Mouse (Mus musculus) kidney, adult 8-10 months (tissue): Measurements from ENCODE around the gene Cox7b.
"Not testable (repeated sequence)": the region's sequence is repeated elsewhere in the genome, so short reads cannot be mapped to it uniquely, and the experiment has no call there.

Experiments used
- DNase-seq, 2 experiments: peaks; one replicate each; pipeline ENCODE4 v3.0.0; 2022

Cox7b gene

DNA sequence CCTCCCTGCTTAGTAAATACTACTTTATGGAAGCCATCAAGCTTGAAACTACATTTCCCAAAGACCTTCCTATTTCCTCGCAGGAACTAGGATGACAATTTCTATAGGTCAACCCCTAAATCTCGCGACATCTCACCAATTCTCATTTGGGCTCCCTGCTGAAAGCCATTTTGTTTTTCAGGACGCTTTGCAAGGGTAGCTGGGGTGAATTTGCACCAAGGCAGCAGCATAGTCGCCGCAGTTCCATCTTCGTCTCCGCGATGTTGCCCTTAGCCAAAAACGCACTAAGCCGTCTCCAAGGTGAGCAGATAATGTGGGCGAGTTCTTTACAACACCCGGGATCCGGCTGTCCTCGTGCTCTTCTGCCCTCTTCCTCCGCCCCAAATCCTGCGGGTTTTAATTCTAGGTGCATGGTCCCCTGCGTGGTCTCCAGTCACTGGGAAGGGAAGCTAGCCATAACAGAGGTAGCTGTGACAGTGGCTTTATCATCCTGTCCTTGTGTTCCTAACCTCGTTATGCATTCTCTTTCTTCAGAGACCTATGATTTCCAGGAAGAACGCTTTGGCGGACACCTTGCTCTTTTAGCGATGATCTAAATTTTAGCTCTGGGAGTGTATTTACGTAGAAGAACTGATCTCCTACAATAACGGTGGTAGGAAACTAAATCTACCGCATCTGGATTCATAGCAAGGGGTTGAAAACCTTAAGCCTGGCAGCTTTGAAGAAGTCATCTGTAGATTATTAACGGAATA lies at the start of gene Cox7b:
TSS of gene Cox7b (plus strand) at position 130 of the 752 bp plus-strand sequence.
- DNase-seq = peak; percentile 77 to 85

GRCm38 (mm10) chrX:106001605-106002004 lies 13.9 kb upstream of the Cox7b start:
- no peak for DNase-seq

- no peak for DNase-seq
These were observed 4.7 kb upstream of the Cox7b start for GRCm38 (mm10) chrX:106010762-106011161.

- DNase-seq = peak; percentile 87 to 89
These were observed 3.9 kb upstream of the Cox7b start, which contains the start of gene Magt1 for GRCm38 (mm10) chrX:106011465-106012159. TSS of gene Magt1 (minus strand) at chrX:106011906.

DNA sequence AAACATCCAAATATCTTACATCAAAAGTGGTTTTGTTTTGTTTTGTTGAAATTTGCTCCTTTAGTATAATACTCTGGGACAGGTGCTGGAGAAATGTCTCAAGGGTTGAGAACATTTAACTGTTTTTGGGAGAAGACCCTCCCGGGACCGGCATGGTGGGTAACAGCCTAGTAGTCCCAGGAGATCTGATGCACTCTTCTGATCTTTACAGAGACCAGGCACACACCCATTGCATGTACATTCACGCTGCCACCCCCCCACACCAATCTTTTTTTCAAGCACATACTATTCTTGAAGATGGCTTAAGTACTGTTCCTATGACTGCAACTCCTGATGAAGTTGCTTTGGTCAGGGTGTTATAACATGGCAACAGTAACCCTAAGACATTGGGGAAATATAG lies 2.9 kb upstream of the Cox7b start:
- DNase-seq = no peak

DNA sequence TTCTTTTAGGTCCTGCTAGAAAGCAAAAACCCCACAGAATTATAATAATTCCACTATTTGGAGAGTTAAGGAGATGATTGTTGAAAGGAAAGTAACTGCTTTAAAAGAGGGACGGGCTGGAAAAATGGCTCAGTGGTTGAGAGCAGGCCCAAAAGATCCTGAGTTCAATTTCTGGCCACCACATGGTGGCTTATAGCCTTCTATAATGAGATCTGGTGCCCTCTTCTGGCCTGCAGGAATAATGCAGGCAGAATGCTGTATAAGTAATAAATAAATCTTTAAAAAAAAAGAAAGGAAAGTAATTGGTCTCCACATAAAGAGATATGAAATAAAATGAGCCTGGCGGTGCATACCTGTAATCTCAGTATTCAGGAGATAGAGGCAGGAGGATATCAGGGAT lies 2.3 kb upstream of the Cox7b start:
- DNase-seq = peak; percentile 35 to 58

DNA sequence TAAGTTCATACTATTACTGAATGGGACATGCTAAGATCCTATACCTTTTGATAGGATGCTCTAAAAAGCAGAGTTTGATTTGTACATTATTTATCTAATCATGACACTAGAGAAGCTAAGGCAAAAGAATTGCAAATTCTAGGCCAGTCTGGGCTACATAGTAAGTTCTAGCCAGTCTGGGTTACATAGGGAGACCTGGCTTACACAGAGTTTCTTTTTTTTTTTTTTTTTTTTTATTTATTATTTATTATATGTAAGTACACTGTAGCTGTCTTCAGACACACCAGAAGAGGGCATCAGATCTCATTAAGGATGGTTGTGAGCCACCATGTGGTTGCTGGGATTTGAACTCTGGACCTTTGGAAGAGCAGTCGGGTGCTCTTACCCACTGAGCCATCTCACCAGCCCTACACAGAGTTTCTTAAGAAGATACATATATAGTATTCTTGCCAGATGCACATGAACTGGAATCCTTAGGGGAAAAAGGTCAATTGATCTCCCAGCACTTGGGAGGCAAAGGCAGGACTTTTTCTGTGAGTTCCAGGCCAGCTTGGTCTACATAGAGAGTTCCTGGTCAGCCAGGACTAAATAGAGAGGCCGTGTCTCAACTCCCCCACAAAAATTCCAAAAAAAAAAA lies 641 bp upstream of the Cox7b start:
- DNase-seq = not testable (repeated sequence)

GRCm38 (mm10) chrX:106017102-106017501 lies 1.6 kb downstream of the Cox7b start:
- DNase-seq = no peak

GRCm38 (mm10) chrX:106017516-106017915 lies 2.0 kb downstream of the Cox7b start:
- no peak for DNase-seq

GRCm38 (mm10) chrX:106026418-106027342 lies 11.2 kb downstream of the Cox7b start, which contains the start of gene Atp7a:
TSS of gene Atp7a (plus strand) at chrX:106027276.
- peak; percentile 90 to 93 for DNase-seq

GRCm38 (mm10) chrX:106027343-106027674 lies 11.8 kb downstream of the Cox7b start:
- DNase-seq = no peak

- no peak for DNase-seq
These were observed 14.7 kb downstream of the Cox7b start for GRCm38 (mm10) chrX:106030176-106030575.

GRCm38 (mm10) chrX:106031124-106031523 lies 15.6 kb downstream of the Cox7b start:
- DNase-seq = no peak

DNA sequence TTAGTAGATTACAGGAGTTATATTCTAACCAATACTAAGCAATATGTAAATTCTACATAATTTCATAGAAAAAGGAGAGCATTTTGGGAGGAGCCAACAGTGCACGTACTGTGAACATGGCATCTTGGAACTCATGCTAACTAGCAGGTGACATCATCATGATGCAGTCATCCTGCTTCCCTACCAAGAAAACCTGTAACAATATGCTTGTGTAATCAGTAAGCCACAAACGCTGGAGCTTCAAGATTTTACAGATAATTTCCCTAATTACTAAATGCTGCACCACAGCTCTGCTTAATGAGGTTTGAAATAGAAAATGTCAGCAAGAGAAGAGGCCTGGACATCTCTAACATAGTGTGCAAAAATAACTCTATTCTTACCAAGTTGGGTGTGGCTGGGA lies 20.2 kb downstream of the Cox7b start:
- DNase-seq = no peak

DNA sequence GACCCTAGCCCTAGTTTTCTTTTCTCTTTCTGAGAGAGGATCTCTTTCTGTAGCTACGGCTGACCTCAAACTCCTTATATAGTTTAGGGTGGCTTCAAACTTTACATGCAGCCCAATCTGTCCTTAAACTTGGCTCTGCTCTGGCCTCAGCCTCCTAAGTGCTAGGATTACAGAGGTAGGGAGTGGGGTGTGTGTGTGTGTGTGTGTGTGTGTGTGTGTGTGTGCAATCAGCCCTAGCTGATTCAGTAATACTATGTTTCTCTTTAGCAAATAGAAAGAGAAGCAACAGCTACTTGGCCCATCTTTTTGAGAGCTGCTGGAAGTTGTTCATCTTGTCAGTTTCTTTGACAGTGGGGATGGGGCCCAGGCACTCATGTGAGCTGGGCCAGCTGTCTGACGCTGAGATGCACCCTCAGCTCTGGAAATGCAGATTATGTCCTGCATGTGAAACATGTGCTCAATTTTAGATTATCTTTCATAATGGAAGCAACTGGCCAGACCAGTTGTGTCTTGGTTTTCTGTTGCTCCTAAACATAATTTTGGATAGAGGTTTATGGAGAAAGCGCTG lies 21.8 kb downstream of the Cox7b start:
- no peak for DNase-seq

GRCm38 (mm10) chrX:106043863-106044617 lies 28.5 kb downstream of the Cox7b start:
- DNase-seq = no peak

GRCm38 (mm10) chrX:106045455-106045854 lies 30.0 kb downstream of the Cox7b start:
- no peak for DNase-seq

DNA sequence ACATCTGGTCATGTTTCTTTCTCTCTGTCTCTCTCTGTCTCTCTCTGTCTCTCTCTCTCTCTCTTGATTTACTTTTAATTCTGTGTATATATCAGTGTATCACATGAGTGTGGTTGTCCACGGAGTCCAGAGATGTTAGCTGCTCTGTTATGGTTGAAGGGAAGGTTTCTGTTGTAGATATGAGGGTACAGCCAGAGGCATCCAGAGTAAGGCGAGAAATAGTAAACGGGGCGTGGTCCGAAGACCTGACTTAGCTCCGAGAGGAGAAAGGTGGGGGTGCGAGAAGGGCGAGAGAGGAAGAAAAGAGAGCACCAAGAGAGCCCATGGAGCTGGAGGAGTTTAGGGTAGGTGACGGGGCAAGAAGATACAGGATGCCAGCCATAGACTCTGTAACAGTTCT lies 30.4 kb downstream of the Cox7b start:
- no peak for DNase-seq

GRCm38 (mm10) chrX:106048191-106048590 lies 32.7 kb downstream of the Cox7b start:
- DNase-seq = no peak
